Mouse (Mus musculus): Measurements from ENCODE around the gene Cavin2. TPM values are rescaled to one million over a fixed set of nuclear protein-coding genes. Genes with fewer than 3 reads are reported as not detected.

Cavin2 gene
- total and polyA plus RNA-seq, 3 experiments = not detected

DNA sequence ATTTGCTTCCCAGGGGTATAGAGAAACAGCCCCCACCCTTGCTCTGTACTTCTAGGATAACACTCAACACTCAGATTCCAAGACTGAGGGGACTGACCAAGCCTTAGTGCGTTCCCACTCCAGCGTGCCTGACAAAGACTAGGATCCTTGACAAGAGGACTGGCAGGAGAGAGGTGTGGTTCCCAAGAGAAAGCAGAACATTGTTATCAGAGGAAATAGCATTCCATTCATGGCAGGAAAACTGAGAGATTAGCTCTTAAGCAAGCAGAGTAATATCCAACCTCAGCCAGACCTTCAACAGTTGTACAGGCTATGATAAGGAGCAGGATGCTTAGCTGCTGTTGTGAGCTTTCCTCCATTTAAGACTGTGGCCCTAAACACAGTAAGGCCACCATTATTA, 23.0 kb upstream of the Cavin2 start:
- Histone ChIP-seq H3K4me2 (ENCODE audit: insufficient read depth, low read depth, poor library complexity, severe bottlenecking) (no peak overlapping the region), H3K27me3 (replicated peaks) (no peaks in the 10 kb centered on the region), H3K79me2 (replicated peaks; ENCODE audit: control insufficient read depth, extremely low read depth, insufficient read depth, poor library complexity, severe bottlenecking) (no peaks in the 10 kb centered on the region), H3K4me1 (ENCODE audit: control insufficient read depth in 1 of 2, insufficient read depth in 2 of 2) (no peaks in the 10 kb centered on the region), H3K4me3 (replicated peaks in 1 of 3; ENCODE audit: low read depth in 2 of 3, low read length in 2 of 3, poor library complexity in 1 of 3) (no peak overlapping the region), H3K9ac (ENCODE audit: insufficient read depth, low read depth) (no peak overlapping the region), H3K36me3 (replicated peaks in 1 of 2; ENCODE audit: control insufficient read depth in 1 of 2, insufficient read depth in 1 of 2, low read length in 1 of 2) (no peaks in the 10 kb centered on the region), H3K9me3 (replicated peaks; ENCODE audit: low read length) (no peaks in the 10 kb centered on the region), H3K27ac (ENCODE audit: insufficient read depth, low read depth) (no peak overlapping the region)
- DNase-seq (ENCODE audit: extremely low read depth) = no peak
- dilution Hi-C loops (cut with MboI; ENCODE audit: extremely low pct_ligation_motif_present, extremely low pct_unique_long_range_greater_than_20kb, low sequenced_read_pairs) = no loop called here
- no peak for TF ChIP-seq ZC3H11A (IDR thresholded peaks at IDR 0.05; ENCODE audit: low read depth, low read length)
- no peak for TF ChIP-seq USF2 (conservative IDR thresholded peaks at IDR 0.05; ENCODE audit: low read depth, low read length)
- no peak for TF ChIP-seq MAZ (IDR thresholded peaks at IDR 0.05; ENCODE audit: low read depth, low read length)
- no peak for TF ChIP-seq TBP (conservative IDR thresholded peaks at IDR 0.05; ENCODE audit: low read depth, low read length)
- TF ChIP-seq NELFE (IDR thresholded peaks at IDR 0.05; ENCODE audit: low read depth, low read length) = no peak
- no peak for TF ChIP-seq RCOR1 (conservative IDR thresholded peaks at IDR 0.05; ENCODE audit: low read depth, low read length)
- TF ChIP-seq MXI1 (IDR thresholded peaks at IDR 0.05; ENCODE audit: low read depth, low read length) = no peak
- TF ChIP-seq SIN3A (IDR thresholded peaks at IDR 0.05; ENCODE audit: low read length) = no peak
- in situ Hi-C loops (cut with MboI; ENCODE audit: low pct_ligation_motif_present, low pct_unique_long_range_greater_than_20kb, low sequenced_read_pairs) = no loop called here

DNA sequence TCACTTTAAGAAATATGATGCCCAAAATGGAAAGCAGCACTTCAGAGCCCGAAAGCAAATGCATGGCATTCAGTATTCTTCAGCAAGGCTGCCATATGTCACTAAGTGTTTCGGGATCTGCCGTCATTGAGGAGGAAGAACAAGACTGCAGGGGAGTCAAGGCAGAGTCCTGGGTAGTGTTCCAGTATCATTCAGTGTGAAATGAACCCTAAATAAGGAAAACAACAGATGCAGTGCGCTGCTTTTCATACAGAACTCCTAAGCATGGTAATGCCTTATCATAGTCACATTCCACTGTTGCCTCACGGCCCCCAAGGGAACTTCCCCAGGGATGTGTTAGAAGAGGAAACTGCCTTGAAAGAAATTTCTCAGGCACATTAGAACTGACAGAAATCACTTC, 21.8 kb upstream of the Cavin2 start:
- H3K4me1 ChIP-seq (ENCODE audit: control insufficient read depth in 1 of 2, insufficient read depth in 2 of 2) = no peaks in the 10 kb centered on the region
- H3K36me3 ChIP-seq (replicated peaks in 1 of 2; ENCODE audit: control insufficient read depth in 1 of 2, insufficient read depth in 1 of 2, low read length in 1 of 2) = no peaks in the 10 kb centered on the region
- no peak overlapping the region for H3K4me2 ChIP-seq (ENCODE audit: insufficient read depth, low read depth, poor library complexity, severe bottlenecking)
- TF ChIP-seq ZMIZ1 (IDR thresholded peaks at IDR 0.05; ENCODE audit: low read depth, low read length) (no peak), JUND (conservative IDR thresholded peaks at IDR 0.05; ENCODE audit: low read depth, low read length) (no peak), IRF4 (IDR thresholded peaks at IDR 0.05; ENCODE audit: low read depth, low read length) (no peak), ETS1 (conservative IDR thresholded peaks at IDR 0.05; ENCODE audit: low read depth, low read length) (no peak), JUN (IDR thresholded peaks at IDR 0.05; ENCODE audit: insufficient read depth, low read depth, low read length) (no peak), MXI1 (IDR thresholded peaks at IDR 0.05; ENCODE audit: low read depth, low read length) (no peak)
- dilution Hi-C loops (cut with MboI; ENCODE audit: extremely low pct_ligation_motif_present, extremely low pct_unique_long_range_greater_than_20kb, low sequenced_read_pairs) = no loop called here
- H3K27me3 ChIP-seq (replicated peaks) = no peaks in the 10 kb centered on the region
- in situ Hi-C loops (cut with MboI; ENCODE audit: low pct_ligation_motif_present, low pct_unique_long_range_greater_than_20kb, low sequenced_read_pairs) = no loop called here
- no peak for DNase-seq (ENCODE audit: extremely low read depth)
- no peak overlapping the region for H3K4me3 ChIP-seq (replicated peaks in 1 of 3; ENCODE audit: low read depth in 2 of 3, low read length in 2 of 3, poor library complexity in 1 of 3)
- no peak overlapping the region for H3K27ac ChIP-seq (ENCODE audit: insufficient read depth, low read depth)
- no peak overlapping the region for H3K9ac ChIP-seq (ENCODE audit: insufficient read depth, low read depth)
- H3K9me3 ChIP-seq (replicated peaks; ENCODE audit: low read length) = no peaks in the 10 kb centered on the region
- H3K79me2 ChIP-seq (replicated peaks; ENCODE audit: control insufficient read depth, extremely low read depth, insufficient read depth, poor library complexity, severe bottlenecking) = no peaks in the 10 kb centered on the region

DNA sequence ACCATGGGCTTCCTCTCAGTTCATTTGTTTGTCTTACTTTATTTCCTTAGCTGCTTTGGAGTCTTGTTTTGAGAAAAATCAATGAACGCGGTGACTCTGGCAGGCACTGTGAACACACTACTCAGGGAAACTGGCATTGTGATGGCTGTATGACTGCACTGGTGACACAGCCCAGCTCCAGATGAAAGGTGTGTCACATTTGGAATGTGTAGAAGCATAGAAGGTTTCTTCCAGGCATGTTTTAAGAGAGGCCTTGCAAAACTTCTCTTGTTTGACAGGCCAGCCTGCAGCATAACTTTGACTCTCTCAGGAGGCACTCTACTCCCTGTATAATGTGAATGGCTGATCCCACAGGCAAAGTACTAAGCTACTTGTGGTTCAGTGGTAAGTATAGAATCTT, 20.7 kb upstream of the Cavin2 start:
- Histone ChIP-seq H3K36me3 (replicated peaks in 1 of 2; ENCODE audit: control insufficient read depth in 1 of 2, insufficient read depth in 1 of 2, low read length in 1 of 2) (no peaks in the 10 kb centered on the region), H3K4me3 (replicated peaks in 1 of 3; ENCODE audit: low read depth in 2 of 3, low read length in 2 of 3, poor library complexity in 1 of 3) (no peak overlapping the region), H3K27ac (ENCODE audit: insufficient read depth, low read depth) (no peak overlapping the region), H3K9me3 (replicated peaks; ENCODE audit: low read length) (no peaks in the 10 kb centered on the region), H3K4me2 (ENCODE audit: insufficient read depth, low read depth, poor library complexity, severe bottlenecking) (no peak overlapping the region), H3K79me2 (replicated peaks; ENCODE audit: control insufficient read depth, extremely low read depth, insufficient read depth, poor library complexity, severe bottlenecking) (no peaks in the 10 kb centered on the region), H3K27me3 (replicated peaks) (no peaks in the 10 kb centered on the region), H3K9ac (ENCODE audit: insufficient read depth, low read depth) (no peak overlapping the region), H3K4me1 (ENCODE audit: control insufficient read depth in 1 of 2, insufficient read depth in 2 of 2) (no peaks in the 10 kb centered on the region)
- no peak for DNase-seq (ENCODE audit: extremely low read depth)
- dilution Hi-C loops (cut with MboI; ENCODE audit: extremely low pct_ligation_motif_present, extremely low pct_unique_long_range_greater_than_20kb, low sequenced_read_pairs) (no loop called here), in situ Hi-C loops (cut with MboI; ENCODE audit: low pct_ligation_motif_present, low pct_unique_long_range_greater_than_20kb, low sequenced_read_pairs) (no loop called here)
- no peak for TF ChIP-seq ELF1 (IDR thresholded peaks at IDR 0.05; ENCODE audit: low read depth, low read length)
- no peak for TF ChIP-seq USF1 (IDR thresholded peaks at IDR 0.05; ENCODE audit: low read depth, low read length)
- TF ChIP-seq SMC3 (IDR thresholded peaks at IDR 0.05; ENCODE audit: low read depth, low read length) = no peak
- no peak for TF ChIP-seq UBTF (IDR thresholded peaks at IDR 0.05; ENCODE audit: low read depth, low read length)
- TF ChIP-seq KAT2A (IDR thresholded peaks at IDR 0.05; ENCODE audit: insufficient replicate concordance, low read length) = no peak
- TF ChIP-seq USF2 (conservative IDR thresholded peaks at IDR 0.05; ENCODE audit: low read depth, low read length) = no peak
- TF ChIP-seq JUN (IDR thresholded peaks at IDR 0.05; ENCODE audit: insufficient read depth, low read depth, low read length) = no peak
